Mouse (Mus musculus) cortical plate, adult 2 months (tissue): ENCODE data around the gene Syne1.

Experiments
- CTCF ChIP-seq: fragments of 200-500 bp; IDR thresholded peaks from 2 replicates; pipeline ENCODE4 v1.5.1; 2011; ENCODE audit warnings: mild to moderate bottlenecking, control low read depth, low read length; ENCODE audit not compliant: insufficient read depth; ENCODE audit errors: extremely low read depth
- POLR2A ChIP-seq: fragments of 200-500 bp; IDR thresholded peaks from 2 replicates; pipeline ENCODE4 v1.6.1; 2011; ENCODE audit warnings: mild to moderate bottlenecking, low read length, control low read depth; ENCODE audit not compliant: insufficient read depth; ENCODE audit errors: extremely low read depth

DNA sequence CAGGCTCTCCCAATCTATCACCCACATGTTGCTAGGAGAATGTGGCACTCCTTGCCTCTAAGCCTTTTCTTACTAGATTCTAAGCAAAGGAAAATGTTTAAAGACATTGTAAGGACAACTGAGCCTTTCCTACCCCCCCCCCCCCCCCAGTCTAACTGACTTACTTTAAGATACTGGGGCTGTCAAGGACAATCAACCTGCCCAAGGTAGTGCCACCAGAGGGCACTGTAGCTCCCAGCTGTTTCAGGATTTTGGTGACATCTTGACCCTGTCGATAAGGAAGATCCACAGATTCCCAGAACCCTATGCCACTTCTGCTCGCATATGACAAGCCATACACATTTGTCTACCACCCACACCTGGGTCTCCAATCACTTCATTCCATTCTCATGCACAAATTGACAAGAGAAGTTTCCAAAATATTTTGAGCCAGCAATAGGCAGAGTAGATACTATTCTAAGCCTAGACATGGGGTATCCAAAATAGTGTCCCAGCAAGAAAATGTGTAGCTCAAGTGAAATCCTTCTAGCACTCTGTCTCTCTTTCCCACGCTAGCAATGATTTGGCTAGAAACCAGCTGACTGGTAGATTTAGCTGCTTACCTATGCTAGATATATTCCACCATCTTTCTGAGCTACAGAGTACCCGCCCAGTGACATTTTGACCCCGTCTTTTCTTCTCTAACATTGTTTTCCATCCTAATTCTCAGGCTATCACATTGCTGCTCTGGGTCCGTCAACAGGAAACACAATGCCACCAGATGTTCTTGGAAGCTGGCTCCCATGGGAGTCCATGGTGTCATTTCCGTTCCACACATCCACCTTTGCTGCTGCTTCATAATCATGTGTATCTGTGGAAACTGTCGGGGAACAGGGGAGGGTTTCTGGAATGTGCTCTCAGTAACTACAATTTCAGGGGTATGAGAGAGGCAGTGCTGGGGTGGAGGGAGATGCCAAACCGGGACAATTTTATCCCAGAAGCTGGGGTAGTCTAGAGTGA lies 70.4 kb downstream of the Syne1 start:
- TF ChIP-seq CTCF (no peak), POLR2A (no peak)
